Mouse (Mus musculus): ENCODE results near the gene Rbm34. TPM values are rescaled to one million over a fixed set of nuclear protein-coding genes. Genes with fewer than 3 reads are reported as not detected.

Rbm34 gene
- polyA plus RNA-seq, 1 experiment from 2014 or later: 22.5 TPM

- peak; percentile 31; the same call in 1 of the 2 replicates for ATAC-seq
- H3K36me3 ChIP-seq: peaks cover 59% of the 10 kb centered on the region
- 51% methylated on average over 3 of the region's 3 CpGs for WGBS (ENCODE audit: insufficient replicate concordance)
- H3K4me3 ChIP-seq: no peak overlapping the region
- no peaks in the 10 kb centered on the region for H3K9me3 ChIP-seq (replicated peaks)
- no peak overlapping the region for H3K4me2 ChIP-seq
- H3K4me1 ChIP-seq: peaks cover 33% of the 10 kb centered on the region
- no peak overlapping the region for H3K9ac ChIP-seq
- peak overlapping the region; percentile 50; the same call in 1 of the 2 replicates for H3K27ac ChIP-seq
- H3K27me3 ChIP-seq (replicated peaks): no peaks in the 10 kb centered on the region
Measured at GRCm38 (mm10) chr8:126929607-126930161, 41.2 kb downstream of the Rbm34 start.

DNA sequence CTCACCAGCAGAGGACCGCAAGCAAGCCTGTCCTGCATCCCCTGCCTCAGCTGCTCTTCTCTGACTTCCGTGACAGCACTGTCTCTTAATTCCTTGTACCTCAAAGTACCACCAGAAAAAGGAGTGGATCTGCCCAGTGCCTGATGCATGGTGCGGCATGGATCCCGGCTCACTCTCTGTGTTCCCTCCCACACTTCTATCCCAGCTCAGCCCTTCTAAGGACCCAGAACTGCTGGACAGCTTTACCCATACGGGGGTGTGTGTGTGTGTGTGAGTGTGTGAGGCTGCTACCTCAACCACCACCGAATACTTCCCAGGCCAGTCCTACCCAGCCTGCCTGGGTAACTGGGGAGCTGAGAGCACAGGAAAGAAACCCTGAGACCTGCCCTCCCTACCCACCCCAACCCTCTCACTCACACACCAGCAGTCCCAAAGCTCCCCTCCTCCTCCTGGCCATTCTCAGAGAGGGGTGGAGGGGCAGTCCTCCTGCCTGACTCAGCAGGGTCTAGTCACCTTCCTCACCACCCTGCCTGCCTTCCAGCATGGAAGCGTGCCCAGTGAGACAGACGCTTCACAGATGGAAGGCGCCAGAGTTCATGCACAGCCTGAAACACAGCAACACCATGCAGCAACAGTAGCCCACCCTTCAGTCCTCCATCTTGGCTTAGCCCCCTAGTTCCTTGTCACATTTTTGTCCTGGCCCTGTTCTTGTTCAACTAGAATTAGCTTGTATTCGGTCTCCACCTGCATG, 41.9 kb downstream of the Rbm34 start:
- Histone ChIP-seq H3K27ac (no peak overlapping the region), H3K4me3 (no peak overlapping the region), H3K4me1 (peaks cover 33% of the 10 kb centered on the region), H3K36me3 (peaks cover 54% of the 10 kb centered on the region), H3K9me3 (replicated peaks) (no peaks in the 10 kb centered on the region), H3K27me3 (replicated peaks) (no peaks in the 10 kb centered on the region), H3K4me2 (no peak overlapping the region), H3K9ac (no peak overlapping the region)
- ATAC-seq: no peak
- 83% methylated on average over 9 of the region's 10 CpGs for WGBS (ENCODE audit: insufficient replicate concordance)

- no peak overlapping the region for H3K4me3 ChIP-seq
- H3K27ac ChIP-seq: no peak overlapping the region
- H3K4me2 ChIP-seq: no peak overlapping the region
- no peak for ATAC-seq
- H3K9ac ChIP-seq: no peak overlapping the region
- peaks cover 25% of the 10 kb centered on the region for H3K4me1 ChIP-seq
- no peaks in the 10 kb centered on the region for H3K9me3 ChIP-seq (replicated peaks)
- peaks cover 45% of the 10 kb centered on the region for H3K36me3 ChIP-seq
- no peaks in the 10 kb centered on the region for H3K27me3 ChIP-seq (replicated peaks)
Measured at GRCm38 (mm10) chr8:126928028-126928427, 42.8 kb downstream of the Rbm34 start.

DNA sequence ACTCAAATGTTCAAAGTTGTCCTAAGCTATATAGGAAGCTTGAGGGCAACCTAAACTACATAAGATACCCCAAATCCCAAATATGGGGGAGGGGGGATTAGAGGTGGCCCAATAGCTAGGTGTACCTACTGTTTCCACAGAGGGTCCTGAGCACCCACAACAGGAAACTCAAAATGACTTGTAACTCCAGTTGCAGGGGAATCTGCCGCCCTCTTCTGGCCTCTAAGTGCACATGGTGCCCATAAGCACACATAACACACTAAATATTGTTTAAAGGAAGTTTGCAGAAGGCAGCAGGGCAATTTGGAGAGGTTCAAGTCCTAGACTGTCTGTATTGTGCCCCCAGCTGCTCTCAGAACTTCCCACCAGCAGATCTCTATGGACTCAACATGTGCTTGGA, 43.8 kb downstream of the Rbm34 start:
- WGBS (ENCODE audit: insufficient replicate concordance): 21% methylated on average over 1 of the region's 1 CpGs
- Histone ChIP-seq H3K27me3 (replicated peaks) (no peaks in the 10 kb centered on the region), H3K9ac (no peak overlapping the region), H3K4me2 (no peak overlapping the region), H3K36me3 (peaks cover 35% of the 10 kb centered on the region), H3K4me3 (no peak overlapping the region), H3K4me1 (peaks cover 15% of the 10 kb centered on the region), H3K27ac (no peak overlapping the region), H3K9me3 (replicated peaks) (no peaks in the 10 kb centered on the region)
- no peak for ATAC-seq

- H3K4me2 ChIP-seq: no peak overlapping the region
- no peaks in the 10 kb centered on the region for H3K4me1 ChIP-seq
- H3K27me3 ChIP-seq (replicated peaks): no peaks in the 10 kb centered on the region
- no peak overlapping the region for H3K4me3 ChIP-seq
- WGBS (ENCODE audit: insufficient replicate concordance): 80% methylated on average over 7 of the region's 7 CpGs
- no peak overlapping the region for H3K9ac ChIP-seq
- H3K36me3 ChIP-seq: 0 out of 2 replicates have a peak, but pooled peaks cover under 1% of the 10 kb centered on the region
- no peak overlapping the region for H3K27ac ChIP-seq
- ATAC-seq: no peak
- no peaks in the 10 kb centered on the region for H3K9me3 ChIP-seq (replicated peaks)
Measured at GRCm38 (mm10) chr8:126922981-126923380, 47.9 kb downstream of the Rbm34 start.

DNA sequence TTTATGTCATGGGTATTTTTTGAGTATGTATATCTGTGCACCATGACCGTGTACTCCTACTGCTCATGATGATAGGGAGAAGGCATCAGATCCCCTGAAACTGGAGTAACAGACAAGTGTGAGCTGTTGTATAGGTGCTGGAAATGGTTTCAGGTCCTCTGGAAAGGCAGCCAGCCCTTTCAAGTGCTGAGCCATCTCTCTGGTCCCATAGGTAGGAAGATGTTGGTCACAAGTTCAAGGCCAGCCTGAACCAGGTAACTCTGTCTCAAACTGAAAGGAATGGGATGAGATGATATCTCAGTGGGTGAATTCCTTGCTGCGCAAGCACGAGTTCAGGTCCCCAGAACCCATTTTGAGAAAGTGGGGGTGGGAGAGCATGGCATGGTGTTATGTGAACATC, 49.4 kb downstream of the Rbm34 start:
- Histone ChIP-seq H3K9ac (no peak overlapping the region), H3K36me3 (no peaks in the 10 kb centered on the region), H3K9me3 (replicated peaks) (no peaks in the 10 kb centered on the region), H3K4me3 (no peak overlapping the region), H3K4me1 (peaks cover 11% of the 10 kb centered on the region), H3K27ac (no peak overlapping the region), H3K4me2 (no peak overlapping the region), H3K27me3 (replicated peaks) (no peaks in the 10 kb centered on the region)
- no peak for ATAC-seq
- 75% methylated on average over 3 of the region's 3 CpGs for WGBS (ENCODE audit: insufficient replicate concordance)

- no peak overlapping the region for H3K27ac ChIP-seq
- no peaks in the 10 kb centered on the region for H3K9me3 ChIP-seq (replicated peaks)
- no peak overlapping the region for H3K9ac ChIP-seq
Measured at GRCm38 (mm10) chr8:126920845-126921244, 50.0 kb downstream of the Rbm34 start.

DNA sequence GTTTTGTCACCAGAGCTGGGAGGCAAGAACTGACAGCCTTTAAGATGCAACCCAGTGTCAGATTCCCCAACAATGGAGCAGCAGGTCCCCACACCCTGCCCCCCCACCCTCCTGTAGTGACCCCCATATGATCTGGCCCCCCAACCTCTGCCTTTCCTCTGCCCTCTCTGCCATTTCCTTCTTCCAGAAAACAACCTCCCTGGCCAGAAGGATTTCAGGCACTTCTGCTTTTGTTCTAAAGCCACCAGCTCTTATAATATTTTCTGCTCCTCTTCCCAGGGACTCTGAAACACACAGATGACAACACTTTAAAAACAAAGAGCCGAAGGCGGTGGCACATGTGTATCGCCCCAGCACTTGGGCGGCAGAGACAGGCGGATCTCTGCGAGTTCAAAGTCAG, 50.5 kb downstream of the Rbm34 start:
- no peak for ATAC-seq
- Histone ChIP-seq H3K4me2 (no peak overlapping the region), H3K4me1 (peaks cover 11% of the 10 kb centered on the region), H3K9ac (no peak overlapping the region), H3K9me3 (replicated peaks) (no peaks in the 10 kb centered on the region), H3K27ac (no peak overlapping the region), H3K4me3 (no peak overlapping the region), H3K36me3 (no peaks in the 10 kb centered on the region), H3K27me3 (replicated peaks) (no peaks in the 10 kb centered on the region)
- 66% methylated on average over 6 of the region's 6 CpGs for WGBS (ENCODE audit: insufficient replicate concordance)

More at GRCm38 (mm10) chr8:126920845-126921244, 50.0 kb downstream of the Rbm34 start:
- H3K36me3 ChIP-seq: no peaks in the 10 kb centered on the region
- WGBS (ENCODE audit: insufficient replicate concordance): 38% methylated on average over 3 of the region's 3 CpGs
- H3K27me3 ChIP-seq (replicated peaks): no peaks in the 10 kb centered on the region
- ATAC-seq: 0 out of 2 replicates have a peak, but pooled peaks have one; percentile 46
- no peak overlapping the region for H3K4me2 ChIP-seq
- H3K4me3 ChIP-seq: no peak overlapping the region
- peaks cover 11% of the 10 kb centered on the region for H3K4me1 ChIP-seq

DNA sequence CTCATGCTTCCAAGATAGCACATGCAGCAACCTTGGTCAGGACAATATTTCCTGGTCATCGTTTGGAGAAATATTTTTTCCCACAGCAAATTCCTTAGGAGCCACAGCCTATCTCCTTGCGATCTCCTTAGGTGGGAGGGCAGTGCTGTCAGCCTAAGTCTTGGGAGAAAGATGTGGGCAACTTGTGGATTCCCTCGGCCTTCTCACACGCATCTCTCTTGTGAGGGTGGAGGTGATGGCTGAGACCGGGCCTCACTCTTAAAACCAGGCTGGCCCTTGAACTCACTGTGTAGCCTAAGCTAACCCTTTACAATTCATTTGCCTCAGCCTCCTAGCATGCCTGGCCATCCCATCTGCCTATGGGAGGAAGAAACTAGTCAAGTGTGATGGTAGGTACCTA, 51.2 kb downstream of the Rbm34 start:
- ATAC-seq: no peak
- H3K9ac ChIP-seq: no peak overlapping the region
- H3K4me2 ChIP-seq: no peak overlapping the region
- no peak overlapping the region for H3K27ac ChIP-seq
- no peaks in the 10 kb centered on the region for H3K36me3 ChIP-seq
- H3K9me3 ChIP-seq (replicated peaks): no peaks in the 10 kb centered on the region
- no peaks in the 10 kb centered on the region for H3K27me3 ChIP-seq (replicated peaks)
- 72% methylated on average over 5 of the region's 5 CpGs for WGBS (ENCODE audit: insufficient replicate concordance)
- peaks cover 11% of the 10 kb centered on the region for H3K4me1 ChIP-seq
- no peak overlapping the region for H3K4me3 ChIP-seq

GRCm38 (mm10) chr8:126919255-126919654, 51.6 kb downstream of the Rbm34 start:
- Histone ChIP-seq H3K27ac (no peak overlapping the region), H3K4me3 (no peak overlapping the region), H3K4me1 (peaks cover 11% of the 10 kb centered on the region), H3K9ac (no peak overlapping the region), H3K36me3 (no peaks in the 10 kb centered on the region), H3K27me3 (replicated peaks) (no peaks in the 10 kb centered on the region), H3K4me2 (no peak overlapping the region), H3K9me3 (replicated peaks) (no peaks in the 10 kb centered on the region)
- peak; percentile 31; the same call in 1 of the 2 replicates for ATAC-seq
- WGBS (ENCODE audit: insufficient replicate concordance): 73% methylated on average over 2 of the region's 2 CpGs

DNA sequence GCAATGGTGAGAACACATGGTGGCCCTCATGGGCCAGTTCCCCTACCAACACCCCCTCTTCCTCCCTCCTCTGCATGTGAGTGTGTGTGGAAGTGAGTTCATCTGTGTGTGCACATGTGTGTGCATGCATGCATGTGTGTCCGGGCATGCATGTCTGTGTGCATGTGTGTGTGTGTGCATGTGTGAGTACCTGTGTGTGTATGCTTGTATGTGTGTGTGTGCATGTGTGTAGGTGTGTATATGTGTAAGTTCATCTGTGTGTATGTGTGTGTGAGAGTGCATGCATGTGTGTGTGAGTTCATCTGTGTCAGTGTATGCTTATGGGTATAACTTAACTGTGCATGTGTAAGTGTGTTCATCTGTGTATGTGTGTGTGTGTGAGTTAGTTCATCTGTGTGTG, 52.5 kb downstream of the Rbm34 start:
- H3K4me2 ChIP-seq: no peak overlapping the region
- ATAC-seq: no peak

GRCm38 (mm10) chr8:126917179-126917905, 53.5 kb downstream of the Rbm34 start:
- no peak for ATAC-seq

More for the DNA sequence above, 52.5 kb downstream of the Rbm34 start:
- H3K9ac ChIP-seq: no peak overlapping the region
- H3K27me3 ChIP-seq (replicated peaks): no peaks in the 10 kb centered on the region
- no peak overlapping the region for H3K27ac ChIP-seq
- H3K36me3 ChIP-seq: no peaks in the 10 kb centered on the region
- no peaks in the 10 kb centered on the region for H3K9me3 ChIP-seq (replicated peaks)
- peaks cover 13% of the 10 kb centered on the region for H3K4me1 ChIP-seq
- no peak overlapping the region for H3K4me3 ChIP-seq
- 79% methylated on average over 1 of the region's 1 CpGs for WGBS (ENCODE audit: insufficient replicate concordance)

More at GRCm38 (mm10) chr8:126917179-126917905, 53.5 kb downstream of the Rbm34 start:
- no peak overlapping the region for H3K9ac ChIP-seq
- H3K27ac ChIP-seq: no peak overlapping the region
- no peak overlapping the region for H3K4me3 ChIP-seq
- no peaks in the 10 kb centered on the region for H3K36me3 ChIP-seq
- WGBS (ENCODE audit: insufficient replicate concordance): 37% methylated on average over 6 of the region's 6 CpGs
- no peak overlapping the region for H3K4me2 ChIP-seq
- H3K9me3 ChIP-seq (replicated peaks): no peaks in the 10 kb centered on the region
- H3K4me1 ChIP-seq: peaks cover 13% of the 10 kb centered on the region
- H3K27me3 ChIP-seq (replicated peaks): no peaks in the 10 kb centered on the region
